Mouse (Mus musculus): ENCODE measurements around the gene Tefm. TPM values are rescaled to one million over a fixed set of nuclear protein-coding genes. Genes with fewer than 3 reads are reported as not detected.

Tefm gene
- polyA plus RNA-seq, 1 experiment from 2014 or later = 33.5 TPM

DNA sequence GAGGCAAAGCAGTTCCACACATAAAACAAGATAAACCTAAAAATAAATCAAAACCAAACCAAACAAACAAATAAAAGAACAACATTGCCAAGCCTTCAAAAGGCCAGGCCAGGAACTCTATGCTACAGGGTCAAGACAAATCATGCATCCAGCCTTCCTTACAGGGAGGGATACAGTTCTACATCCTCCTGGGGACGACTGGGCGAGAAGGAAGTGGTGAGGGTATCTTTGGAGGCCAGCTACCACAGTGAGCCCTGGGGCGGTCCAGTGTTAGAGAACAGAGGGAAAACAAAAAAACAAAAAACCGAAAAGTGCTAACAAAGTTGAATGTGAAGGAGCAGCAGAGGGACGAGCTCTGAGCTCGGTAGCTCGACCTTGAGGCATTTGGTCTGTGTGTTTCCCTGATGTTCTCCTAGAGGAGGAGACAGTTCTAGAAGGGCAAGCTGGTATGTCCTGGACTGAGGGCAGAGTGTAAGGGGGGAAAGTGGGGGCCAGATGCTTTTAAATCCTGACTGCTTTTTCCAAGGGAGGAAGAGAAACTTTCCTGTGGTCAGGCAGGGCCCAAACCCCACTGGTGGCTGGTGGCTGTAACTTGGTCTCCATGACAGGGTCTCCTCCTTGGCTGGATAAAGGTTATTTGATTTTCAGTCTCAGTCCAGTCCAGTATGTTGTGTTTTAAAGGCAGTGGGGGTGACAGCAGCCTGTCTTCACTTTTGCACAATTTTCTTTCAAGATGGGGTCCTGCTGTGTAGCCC, 21.6 kb upstream of the Tefm start:
- Histone ChIP-seq H3K4me1 (replicated peaks; ENCODE audit: control insufficient read depth, insufficient read depth, low read length) (no peaks in the 10 kb centered on the region), H3K4me2 (ENCODE audit: low read depth, low read length) (no peak overlapping the region), H3K27ac (ENCODE audit: low read length) (no peak overlapping the region), H3K9ac (ENCODE audit: low read length) (no peak overlapping the region), H3K27me3 (ENCODE audit: control insufficient read depth, insufficient read depth, low read depth, low read length) (no peaks in the 10 kb centered on the region), H3K36me3 (ENCODE audit: control insufficient read depth, insufficient read depth, low read length) (no peaks in the 10 kb centered on the region), H3K9me3 (ENCODE audit: control insufficient read depth, low read length) (no peaks in the 10 kb centered on the region), H3K4me3 (ENCODE audit: low read length) (no peak overlapping the region)
- no peak for ATAC-seq (ENCODE audit: low read depth)
- WGBS = 70% methylated on average over 7 of the region's 7 CpGs

DNA sequence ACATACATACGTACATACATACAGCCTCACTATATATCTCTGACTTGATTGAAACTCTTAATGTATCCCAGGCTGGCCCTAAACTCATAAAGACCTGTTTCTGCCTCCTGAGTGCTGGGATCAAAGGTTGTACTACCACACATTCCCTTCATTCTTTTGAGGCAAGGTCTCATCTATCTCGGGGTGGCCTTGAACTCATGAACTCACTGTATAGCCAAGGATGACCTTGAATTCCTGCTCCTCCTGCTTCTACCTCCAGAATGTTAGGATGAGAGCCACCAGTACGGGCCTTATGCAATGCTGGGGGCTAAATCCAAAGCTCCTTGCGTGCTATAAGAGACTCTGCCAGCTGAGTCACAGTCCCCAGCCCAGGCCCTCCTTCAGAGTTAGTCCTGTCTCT, 19.1 kb upstream of the Tefm start:
- Histone ChIP-seq H3K4me2 (ENCODE audit: low read depth, low read length) (no peak overlapping the region), H3K4me1 (replicated peaks; ENCODE audit: control insufficient read depth, insufficient read depth, low read length) (no peaks in the 10 kb centered on the region), H3K9me3 (ENCODE audit: control insufficient read depth, low read length) (no peaks in the 10 kb centered on the region), H3K27me3 (ENCODE audit: control insufficient read depth, insufficient read depth, low read depth, low read length) (peaks cover under 1% of the 10 kb centered on the region; the same call in 1 of the 2 replicates), H3K36me3 (ENCODE audit: control insufficient read depth, insufficient read depth, low read length) (no peaks in the 10 kb centered on the region), H3K9ac (ENCODE audit: low read length) (no peak overlapping the region), H3K27ac (ENCODE audit: low read length) (no peak overlapping the region), H3K4me3 (ENCODE audit: low read length) (no peak overlapping the region)
- 69% methylated on average over 4 of the region's 4 CpGs for WGBS
- ATAC-seq (ENCODE audit: low read depth) = no peak

- no peak overlapping the region for H3K4me3 ChIP-seq (ENCODE audit: low read length)
- no peak overlapping the region for H3K27ac ChIP-seq (ENCODE audit: low read length)
- H3K4me1 ChIP-seq (replicated peaks; ENCODE audit: control insufficient read depth, insufficient read depth, low read length) = no peaks in the 10 kb centered on the region
- H3K27me3 ChIP-seq (ENCODE audit: control insufficient read depth, insufficient read depth, low read depth, low read length) = peaks cover 19% of the 10 kb centered on the region
- no peak for ATAC-seq (ENCODE audit: low read depth)
- H3K9me3 ChIP-seq (ENCODE audit: control insufficient read depth, low read length) = no peaks in the 10 kb centered on the region
- no peak overlapping the region for H3K9ac ChIP-seq (ENCODE audit: low read length)
- 70% methylated on average over 7 of the region's 7 CpGs for WGBS
- no peak overlapping the region for H3K4me2 ChIP-seq (ENCODE audit: low read depth, low read length)
- no peaks in the 10 kb centered on the region for H3K36me3 ChIP-seq (ENCODE audit: control insufficient read depth, insufficient read depth, low read length)
These were observed 17.0 kb upstream of the Tefm start for GRCm38 (mm10) chr11:80159018-80159417.

DNA sequence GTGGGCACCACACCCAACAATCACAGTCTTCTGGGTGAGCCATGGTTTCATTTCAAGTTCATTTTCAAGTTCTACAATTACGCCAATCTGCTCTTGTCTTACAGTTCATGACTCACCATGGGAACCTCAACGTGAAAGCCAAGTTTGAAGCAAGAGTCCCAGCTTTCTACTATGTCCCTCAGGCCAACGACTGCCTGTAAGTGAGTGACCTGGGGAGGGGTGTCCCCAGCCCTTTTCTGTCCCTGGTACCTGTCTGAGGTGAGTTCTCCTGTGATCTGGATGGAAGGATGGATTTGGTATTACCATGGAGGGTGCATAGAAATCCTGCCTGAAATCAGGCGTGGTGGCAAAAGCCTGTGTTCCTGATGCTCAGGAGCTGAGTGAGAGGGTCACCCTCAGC, 14.9 kb upstream of the Tefm start:
- H3K9me3 ChIP-seq (ENCODE audit: control insufficient read depth, low read length) = no peaks in the 10 kb centered on the region
- H3K36me3 ChIP-seq (ENCODE audit: control insufficient read depth, insufficient read depth, low read length) = no peaks in the 10 kb centered on the region
- H3K9ac ChIP-seq (ENCODE audit: low read length) = no peak overlapping the region
- H3K4me2 ChIP-seq (ENCODE audit: low read depth, low read length) = no peak overlapping the region
- no peak for ATAC-seq (ENCODE audit: low read depth)
- no peak overlapping the region for H3K27ac ChIP-seq (ENCODE audit: low read length)
- no peak overlapping the region for H3K4me3 ChIP-seq (ENCODE audit: low read length)
- H3K27me3 ChIP-seq (ENCODE audit: control insufficient read depth, insufficient read depth, low read depth, low read length) = peaks cover 27% of the 10 kb centered on the region
- H3K4me1 ChIP-seq (replicated peaks; ENCODE audit: control insufficient read depth, insufficient read depth, low read length) = 0 out of 2 replicates have a peak, but pooled peaks cover 2% of the 10 kb centered on the region
- 73% methylated on average over 4 of the region's 4 CpGs for WGBS

DNA sequence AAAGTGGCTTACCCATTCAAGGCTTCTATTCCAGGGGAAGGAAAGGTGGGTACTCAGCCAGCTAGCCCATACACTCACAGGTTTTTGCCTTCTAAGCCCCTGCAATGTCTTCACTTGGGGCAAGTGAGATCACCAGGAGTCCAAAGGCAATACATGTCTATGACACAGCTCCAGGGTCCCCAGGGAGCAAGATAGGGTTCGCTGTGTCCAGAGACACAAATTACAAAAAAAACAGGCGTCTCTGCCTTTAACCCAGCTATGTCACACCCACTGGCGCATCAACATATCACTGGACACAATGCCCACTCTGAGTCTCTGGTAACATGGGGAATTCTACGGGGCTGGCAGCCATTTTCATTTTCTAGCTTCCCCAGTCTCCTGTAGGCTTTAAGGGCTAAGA, 14.0 kb upstream of the Tefm start:
- H3K27me3 ChIP-seq (ENCODE audit: control insufficient read depth, insufficient read depth, low read depth, low read length) = peaks cover 27% of the 10 kb centered on the region
- no peak overlapping the region for H3K4me3 ChIP-seq (ENCODE audit: low read length)
- ATAC-seq (ENCODE audit: low read depth) = no peak
- no peaks in the 10 kb centered on the region for H3K9me3 ChIP-seq (ENCODE audit: control insufficient read depth, low read length)
- no peak overlapping the region for H3K27ac ChIP-seq (ENCODE audit: low read length)
- 74% methylated on average over 4 of the region's 4 CpGs for WGBS
- no peak overlapping the region for H3K9ac ChIP-seq (ENCODE audit: low read length)
- 0 out of 2 replicates have a peak, but pooled peaks cover 2% of the 10 kb centered on the region for H3K4me1 ChIP-seq (replicated peaks; ENCODE audit: control insufficient read depth, insufficient read depth, low read length)
- H3K36me3 ChIP-seq (ENCODE audit: control insufficient read depth, insufficient read depth, low read length) = no peaks in the 10 kb centered on the region
- no peak overlapping the region for H3K4me2 ChIP-seq (ENCODE audit: low read depth, low read length)

DNA sequence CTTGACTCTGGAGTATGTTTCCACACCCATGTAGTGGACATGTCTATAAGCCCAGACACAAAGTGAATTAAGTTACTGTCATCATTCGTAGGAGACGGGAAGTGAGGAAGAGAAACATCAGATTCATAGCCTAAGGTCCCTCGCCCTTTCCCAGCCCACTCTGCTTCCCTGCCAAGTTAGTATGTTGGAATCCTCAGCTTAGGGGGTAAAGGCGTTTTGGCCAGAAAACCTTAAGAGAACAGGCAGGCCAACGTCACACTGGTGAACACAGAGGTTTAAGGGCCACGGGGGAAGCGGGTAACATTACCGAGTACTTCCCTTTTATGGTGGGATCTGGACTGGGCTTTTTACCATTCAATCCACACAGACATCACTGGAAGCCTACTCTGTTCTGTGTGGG, 13.6 kb upstream of the Tefm start:
- 79% methylated on average over 8 of the region's 8 CpGs for WGBS
- Histone ChIP-seq H3K27ac (ENCODE audit: low read length) (no peak overlapping the region), H3K9me3 (ENCODE audit: control insufficient read depth, low read length) (no peaks in the 10 kb centered on the region), H3K36me3 (ENCODE audit: control insufficient read depth, insufficient read depth, low read length) (no peaks in the 10 kb centered on the region), H3K4me3 (ENCODE audit: low read length) (no peak overlapping the region), H3K9ac (ENCODE audit: low read length) (no peak overlapping the region), H3K27me3 (ENCODE audit: control insufficient read depth, insufficient read depth, low read depth, low read length) (peaks cover 27% of the 10 kb centered on the region), H3K4me2 (ENCODE audit: low read depth, low read length) (no peak overlapping the region), H3K4me1 (replicated peaks; ENCODE audit: control insufficient read depth, insufficient read depth, low read length) (0 out of 2 replicates have a peak, but pooled peaks cover 2% of the 10 kb centered on the region)
- ATAC-seq (ENCODE audit: low read depth) = no peak

- no peaks in the 10 kb centered on the region for H3K9me3 ChIP-seq (ENCODE audit: control insufficient read depth, low read length)
- H3K27me3 ChIP-seq (ENCODE audit: control insufficient read depth, insufficient read depth, low read depth, low read length) = peaks cover 27% of the 10 kb centered on the region
- no peak overlapping the region for H3K27ac ChIP-seq (ENCODE audit: low read length)
- peak overlapping the region; percentile 74 for H3K4me2 ChIP-seq (ENCODE audit: low read depth, low read length)
- H3K9ac ChIP-seq (ENCODE audit: low read length) = peak overlapping the region; percentile 65
- H3K36me3 ChIP-seq (ENCODE audit: control insufficient read depth, insufficient read depth, low read length) = no peaks in the 10 kb centered on the region
- ATAC-seq (ENCODE audit: low read depth) = no peak
- 0 out of 2 replicates have a peak, but pooled peaks cover 2% of the 10 kb centered on the region for H3K4me1 ChIP-seq (replicated peaks; ENCODE audit: control insufficient read depth, insufficient read depth, low read length)
- peak overlapping the region; percentile 62 for H3K4me3 ChIP-seq (ENCODE audit: low read length)
- WGBS = 30% methylated on average over 25 of the region's 25 CpGs
These were observed 12.5 kb upstream of the Tefm start for GRCm38 (mm10) chr11:80154501-80154900.

- peak within 1 kb of the TSS; percentile 74 for H3K4me2 ChIP-seq (ENCODE audit: low read depth, low read length)
- H3K4me3 ChIP-seq (ENCODE audit: low read length) = peak within 1 kb of the TSS; percentile 62
- 4% methylated on average over 38 of the region's 47 CpGs for WGBS
- H3K9me3 ChIP-seq (ENCODE audit: control insufficient read depth, low read length) = no peaks in the 10 kb centered on the region
- 0 out of 2 replicates have a peak, but pooled peaks cover 2% of the 10 kb centered on the region for H3K4me1 ChIP-seq (replicated peaks; ENCODE audit: control insufficient read depth, insufficient read depth, low read length)
- peak; percentile 95 for ATAC-seq (ENCODE audit: low read depth)
- H3K36me3 ChIP-seq (ENCODE audit: control insufficient read depth, insufficient read depth, low read length) = no peaks in the 10 kb centered on the region
- H3K9ac ChIP-seq (ENCODE audit: low read length) = peak within 1 kb of the TSS; percentile 65
- H3K27ac ChIP-seq (ENCODE audit: low read length) = no peak within 1 kb of the TSS
- H3K27me3 ChIP-seq (ENCODE audit: control insufficient read depth, insufficient read depth, low read depth, low read length) = peaks cover 27% of the 10 kb centered on the region
These were observed 12.0 kb upstream of the Tefm start, which contains the start of gene Adap2 for GRCm38 (mm10) chr11:80153857-80154495. TSS of gene Adap2 (plus strand) at chr11:80154105.

- WGBS = 60% methylated on average over 8 of the region's 8 CpGs
- Histone ChIP-seq H3K27ac (ENCODE audit: low read length) (no peak overlapping the region), H3K4me1 (replicated peaks; ENCODE audit: control insufficient read depth, insufficient read depth, low read length) (0 out of 2 replicates have a peak, but pooled peaks cover 2% of the 10 kb centered on the region), H3K9ac (ENCODE audit: low read length) (no peak overlapping the region), H3K9me3 (ENCODE audit: control insufficient read depth, low read length) (no peaks in the 10 kb centered on the region), H3K36me3 (ENCODE audit: control insufficient read depth, insufficient read depth, low read length) (no peaks in the 10 kb centered on the region), H3K27me3 (ENCODE audit: control insufficient read depth, insufficient read depth, low read depth, low read length) (peaks cover 27% of the 10 kb centered on the region), H3K4me2 (ENCODE audit: low read depth, low read length) (no peak overlapping the region), H3K4me3 (ENCODE audit: low read length) (no peak overlapping the region)
- no peak for ATAC-seq (ENCODE audit: low read depth)
These were observed 10.4 kb upstream of the Tefm start for GRCm38 (mm10) chr11:80152376-80152775.
